Mouse (Mus musculus): ENCODE results near the gene Cidec.

DNA sequence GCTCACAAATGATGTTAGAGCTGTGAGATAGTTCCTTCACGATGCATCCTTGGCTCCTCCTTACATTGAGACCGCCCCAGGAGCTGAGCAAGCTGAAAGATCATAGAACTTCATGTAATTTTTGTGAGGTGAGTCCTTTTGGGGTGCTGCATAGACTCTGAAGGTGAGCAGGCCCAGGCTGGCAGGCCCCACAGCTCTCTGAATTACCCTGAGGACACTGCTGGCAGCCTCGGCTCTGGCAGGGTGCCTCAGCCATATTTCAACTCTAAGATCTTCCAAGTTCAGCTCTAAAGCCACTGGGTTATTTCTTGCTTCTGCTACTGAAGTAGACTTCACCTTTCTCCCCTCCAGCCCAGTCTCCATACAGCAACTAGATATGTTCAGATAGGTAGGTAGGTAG, 5.1 kb upstream of the Cidec start:
- TF ChIP-seq CTCF (IDR thresholded peaks at IDR 0.05; ENCODE audit: extremely low read depth, insufficient read depth, insufficient read length, insufficient replicate concordance) (no peak), POLR2A (IDR thresholded peaks at IDR 0.05; ENCODE audit: low read depth, low read length) (no peak)
